8 mouse cellular contexts compared by ENCODE assay signal in genomic region chr7:44593775-44594174, GRCm38 (mm10). TPM values are rescaled to one million over a fixed set of nuclear protein-coding genes. Genes with fewer than 3 reads are reported as not detected.
A peak's percentile ranks its signal among the peaks of the same experiment; 100 is the strongest.
DNase-seq lines count a peak whose midpoint lies in the region; ATAC-seq and TF ChIP-seq lines count a peak whose summit lies in the region.

No protein-coding gene starts in this region.

- no peaks in the 10 kb centered on the region for H3K36me3 ChIP-seq in embryonic facial prominence, embryonic 11.5 days (replicated peaks; ENCODE audit: control insufficient read depth, insufficient read depth, low read depth, low read length)
- H3K36me3 ChIP-seq in heart, adult 2 months (ENCODE audit: control insufficient read depth, insufficient read depth, low read length), result no peaks in the 10 kb centered on the region
- H3K36me3 ChIP-seq in limb, embryonic 11.5 days (ENCODE audit: control insufficient read depth, insufficient read depth, low read length), result no peaks in the 10 kb centered on the region
- H3K36me3 ChIP-seq in midbrain, embryonic 14.5 days (ENCODE audit: control insufficient read depth, insufficient read depth, low read length), result peaks cover 4% of the 10 kb centered on the region; the same call in 1 of the 2 replicates

- peaks cover 4% of the 10 kb centered on the region for H3K4me1 ChIP-seq in embryonic facial prominence, embryonic 11.5 days (ENCODE audit: control insufficient read depth, insufficient read depth, low read length)
- H3K4me1 ChIP-seq in heart, adult 2 months (ENCODE audit: control insufficient read depth, insufficient read depth, low read length), result peaks cover 1% of the 10 kb centered on the region; the same call in 1 of the 2 replicates
- peaks cover 9% of the 10 kb centered on the region; the same call in 1 of the 2 replicates for H3K4me1 ChIP-seq in limb, embryonic 11.5 days (ENCODE audit: control insufficient read depth, insufficient read depth, low read length)
- peaks cover 35% of the 10 kb centered on the region for H3K4me1 ChIP-seq in midbrain, embryonic 14.5 days (ENCODE audit: control insufficient read depth, insufficient read depth, low read length)

- H3K27me3 ChIP-seq in embryonic facial prominence, embryonic 11.5 days (ENCODE audit: control insufficient read depth, insufficient read depth, low read length), result peaks cover 24% of the 10 kb centered on the region
- H3K27me3 ChIP-seq in heart, adult 2 months (ENCODE audit: control insufficient read depth, insufficient read depth, low read length), result peaks cover 9% of the 10 kb centered on the region
- H3K27me3 ChIP-seq in limb, embryonic 11.5 days (ENCODE audit: control insufficient read depth, insufficient read depth, low read length), result peaks cover 42% of the 10 kb centered on the region
- H3K27me3 ChIP-seq in midbrain, embryonic 14.5 days (ENCODE audit: control insufficient read depth, insufficient read depth, low read length), result peaks cover 19% of the 10 kb centered on the region

- H3K27ac ChIP-seq in embryonic facial prominence, embryonic 11.5 days (replicated peaks; ENCODE audit: low read depth, low read length), result no peak overlapping the region
- no peak overlapping the region for H3K27ac ChIP-seq in heart, adult 2 months
- no peak overlapping the region for H3K27ac ChIP-seq in limb, embryonic 11.5 days (replicated peaks; ENCODE audit: low read depth, low read length)
- peak overlapping the region; percentile 74 for H3K27ac ChIP-seq in midbrain, embryonic 14.5 days (replicated peaks; ENCODE audit: low read depth, low read length)

- H3K9me3 ChIP-seq in embryonic facial prominence, embryonic 11.5 days (replicated peaks; ENCODE audit: control insufficient read depth, low read length), result no peaks in the 10 kb centered on the region
- no peaks in the 10 kb centered on the region for H3K9me3 ChIP-seq in limb, embryonic 11.5 days (ENCODE audit: control insufficient read depth, low read length)
- no peaks in the 10 kb centered on the region for H3K9me3 ChIP-seq in midbrain, embryonic 14.5 days (ENCODE audit: control insufficient read depth, low read length)

- no peak for TF ChIP-seq EP300 in heart, adult 2 months (IDR thresholded peaks at IDR 0.05; ENCODE audit: insufficient read depth, low read depth, low read length)

- no peak overlapping the region for H3K9ac ChIP-seq in embryonic facial prominence, embryonic 11.5 days (replicated peaks; ENCODE audit: low read length)
- H3K9ac ChIP-seq in heart, adult 2 months (ENCODE audit: low read depth, low read length), result no peak overlapping the region
- H3K9ac ChIP-seq in limb, embryonic 11.5 days (ENCODE audit: low read length), result no peak overlapping the region
- H3K9ac ChIP-seq in midbrain, embryonic 14.5 days (replicated peaks; ENCODE audit: low read length), result peak overlapping the region; percentile 55

- peak; percentile 35 for ATAC-seq in embryonic facial prominence, embryonic 11.5 days (replicated peaks; ENCODE audit: insufficient number of reproducible peaks, low FRiP score, low TSS enrichment, low read depth)
- peak; percentile 46 for ATAC-seq in limb, embryonic 11.5 days (ENCODE audit: insufficient number of reproducible peaks, low FRiP score, low TSS enrichment, low read depth)
- peak; percentile 63 for ATAC-seq in midbrain, embryonic 14.5 days (ENCODE audit: low FRiP score, low TSS enrichment)

- peak; percentile 86 to 90 for DNase-seq in adrenal gland, postnatal 36 days
- DNase-seq in embryonic facial prominence, embryonic 11.5 days (ENCODE audit: low spot score), result peak; percentile 92
- DNase-seq in heart, adult 2 months, result peak; percentile 70 to 80
- DNase-seq in kidney, adult 8-10 months, result peak; percentile 75 to 88
- DNase-seq in limb, embryonic 11.5 days (ENCODE audit: low spot score), result peak; percentile 92
- peak; percentile 97 for DNase-seq in midbrain, embryonic 14.5 days
- DNase-seq in spleen, adult 18-20 months, result peak; percentile 57 to 76
- no peak for DNase-seq in adipocyte (ENCODE audit: low spot score)

- TF ChIP-seq POLR2A in heart, adult 2 months (IDR thresholded peaks at IDR 0.05; ENCODE audit: insufficient read depth, low read depth, low read length), result no peak

- TF ChIP-seq CTCF in heart, adult 2 months (IDR thresholded peaks at IDR 0.05), result no peak

- intact Hi-C loops in heart, adult 2 months (cut with DNase I), result no loop called here

- no peak overlapping the region for H3K4me2 ChIP-seq in embryonic facial prominence, embryonic 11.5 days (ENCODE audit: low read depth, low read length)
- H3K4me2 ChIP-seq in limb, embryonic 11.5 days (ENCODE audit: low read depth, severe bottlenecking), result no peak overlapping the region; the same call in 1 of the 2 replicates
- peak overlapping the region; percentile 96 for H3K4me2 ChIP-seq in midbrain, embryonic 14.5 days (ENCODE audit: low read length)

- no peaks in the 10 kb centered on the region for H3K79me2 ChIP-seq in heart, adult 2 months (replicated peaks; ENCODE audit: control insufficient read depth, insufficient read depth, low read length)

- under 1% methylated on average over 22 of the region's 22 CpGs for WGBS in embryonic facial prominence, embryonic 11.5 days
- 2% methylated on average over 22 of the region's 22 CpGs for WGBS in heart, adult 2 months
- under 1% methylated on average over 22 of the region's 22 CpGs for WGBS in limb, embryonic 11.5 days
- under 1% methylated on average over 22 of the region's 22 CpGs for WGBS in midbrain, embryonic 14.5 days

- no peak overlapping the region for H3K4me3 ChIP-seq in embryonic facial prominence, embryonic 11.5 days (ENCODE audit: low read depth, low read length)
- H3K4me3 ChIP-seq in heart, adult 2 months, result no peak overlapping the region
- H3K4me3 ChIP-seq in limb, embryonic 11.5 days (ENCODE audit: low read depth, low read length), result no peak overlapping the region
- H3K4me3 ChIP-seq in midbrain, embryonic 14.5 days (replicated peaks; ENCODE audit: low read depth, low read length), result peak overlapping the region; percentile 66

RNA-seq across cellular contexts. Expression of gene Kcnc3, which starts 3.3 kb away (rescaled TPM):
- total RNA-seq in adrenal gland, postnatal 36 days (2021), result 1 to 10 TPM; 2.6 to 3.9 TPM
- polyA plus RNA-seq in embryonic facial prominence, embryonic 11.5 days (2014; fragmentation: Nextera tagmentation; extraction: Ambion mirVana), result 0.32 and 0.39 TPM in 2 replicates
- 1 to 10 TPM; 2.2 to 2.9 TPM for total RNA-seq in heart, adult 2 months (2021)
- 1.3 and 3.0 TPM in 2 replicates for polyA plus RNA-seq in heart, adult 2 months (2012; rRNA removed)
- 0.31 and 0.36 TPM in 2 replicates for polyA plus RNA-seq in limb, embryonic 11.5 days (2014; fragmentation: Nextera tagmentation; extraction: Ambion mirVana)
- polyA plus RNA-seq in midbrain, embryonic 14.5 days (2014; fragmentation: Nextera tagmentation; extraction: Ambion mirVana), result 5.2 and 7.5 TPM in 2 replicates

RNA-seq across cellular contexts. Expression of gene Napsa, which starts 21.6 kb away (rescaled TPM):
- total RNA-seq in adrenal gland, postnatal 36 days (2021), result under 1 TPM; 0.40 to 0.89 TPM
- polyA plus RNA-seq in embryonic facial prominence, embryonic 11.5 days (2014; fragmentation: Nextera tagmentation; extraction: Ambion mirVana), result 0.70 and 0.88 TPM in 2 replicates
- 1 to 10 TPM in 1 of 2 experiments, under 1 TPM in 1; 0.76 to 1.3 TPM for total RNA-seq in heart, adult 2 months (2021)
- polyA plus RNA-seq in heart, adult 2 months (2012; rRNA removed), result 1.8 and 4.7 TPM in 2 replicates
- polyA plus RNA-seq in limb, embryonic 11.5 days (2014; fragmentation: Nextera tagmentation; extraction: Ambion mirVana), result 0.44 and 0.61 TPM in 2 replicates
- polyA plus RNA-seq in midbrain, embryonic 14.5 days (2014; fragmentation: Nextera tagmentation; extraction: Ambion mirVana), result 1.1 TPM in 1 of 2 replicates, not detected in the other

RNA-seq across cellular contexts. Expression of gene Nr1h2, which starts 40.0 kb away (rescaled TPM):
- 100 to 1,000 TPM in 1 of 2 experiments, 10 to 100 TPM in 1; 98.5 to 113 TPM for total RNA-seq in adrenal gland, postnatal 36 days (2021)
- 63.7 and 69.6 TPM in 2 replicates for polyA plus RNA-seq in embryonic facial prominence, embryonic 11.5 days (2014; fragmentation: Nextera tagmentation; extraction: Ambion mirVana)
- 10 to 100 TPM; 49.7 to 53.7 TPM for total RNA-seq in heart, adult 2 months (2021)
- 65.7 and 84.8 TPM in 2 replicates for polyA plus RNA-seq in heart, adult 2 months (2012; rRNA removed)
- polyA plus RNA-seq in limb, embryonic 11.5 days (2014; fragmentation: Nextera tagmentation; extraction: Ambion mirVana), result 70.2 and 72.1 TPM in 2 replicates
- polyA plus RNA-seq in midbrain, embryonic 14.5 days (2014; fragmentation: Nextera tagmentation; extraction: Ambion mirVana), result 57.1 and 62.0 TPM in 2 replicates

RNA-seq across cellular contexts. Expression of gene Pold1, which starts 45.1 kb away (rescaled TPM):
- 10 to 100 TPM; 12.6 to 17.0 TPM for total RNA-seq in adrenal gland, postnatal 36 days (2021)
- 56.3 and 61.4 TPM in 2 replicates for polyA plus RNA-seq in embryonic facial prominence, embryonic 11.5 days (2014; fragmentation: Nextera tagmentation; extraction: Ambion mirVana)
- 10 to 100 TPM; 10.8 to 11.7 TPM for total RNA-seq in heart, adult 2 months (2021)
- 12.9 and 15.5 TPM in 2 replicates for polyA plus RNA-seq in heart, adult 2 months (2012; rRNA removed)
- 82.5 and 84.3 TPM in 2 replicates for polyA plus RNA-seq in limb, embryonic 11.5 days (2014; fragmentation: Nextera tagmentation; extraction: Ambion mirVana)
- 17.8 and 19.5 TPM in 2 replicates for polyA plus RNA-seq in midbrain, embryonic 14.5 days (2014; fragmentation: Nextera tagmentation; extraction: Ambion mirVana)
